Mouse (Mus musculus): ENCODE measurements around the gene Arl8a.
"Not testable (repeated sequence)": the region's sequence is repeated elsewhere in the genome, so short reads cannot be mapped to it uniquely, and the experiment has no call there.

Gene Arl8a

DNA sequence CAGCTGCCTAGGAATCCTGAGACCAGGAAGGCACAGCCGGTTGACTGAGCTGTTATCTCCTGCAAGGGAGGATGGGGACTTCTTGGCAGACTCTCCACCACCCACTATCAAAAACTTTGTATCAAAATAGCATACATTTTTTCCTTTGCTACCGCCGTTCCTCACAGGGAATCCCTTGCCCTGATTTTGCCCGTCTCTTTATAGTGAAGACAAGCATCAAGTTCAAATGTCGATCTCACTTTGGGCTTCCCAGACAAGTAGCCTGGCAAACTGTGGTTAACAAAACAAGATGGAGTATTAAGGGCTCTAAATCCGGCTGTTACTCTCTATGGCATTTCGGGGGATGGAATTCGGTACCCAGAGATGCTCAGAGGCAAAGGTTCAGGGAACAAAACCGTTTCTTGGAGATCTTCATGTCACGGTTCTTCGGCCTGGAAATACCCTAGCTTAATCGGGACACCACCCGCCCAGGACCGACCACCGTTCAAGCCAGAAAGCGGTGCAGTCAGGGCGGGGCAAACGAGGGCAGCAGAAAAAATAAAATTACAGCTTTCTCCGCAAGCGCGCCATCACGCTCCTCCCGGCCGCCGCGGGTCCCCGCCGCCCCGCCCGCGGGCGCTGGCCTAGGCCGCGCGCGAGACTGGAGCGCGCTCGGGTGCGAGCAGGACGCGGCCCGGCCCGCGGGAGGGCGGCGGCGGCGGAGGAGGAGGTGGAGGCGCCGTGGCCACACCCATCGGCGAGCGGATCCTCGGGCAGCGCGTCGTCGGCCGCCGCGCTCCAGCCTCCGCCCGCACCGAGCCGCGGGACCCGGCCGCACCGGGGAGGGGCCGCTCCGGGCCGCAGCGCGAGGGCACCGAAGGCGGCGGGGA, at the start of gene Arl8a:
Arl8a (plus strand) TSS at position 748 of the 869 bp plus-strand sequence.
- DNase-seq (ENCODE audit: inconsistent age in 2 of 2, low spot score in 1 of 2): peak; percentile 92 to 94

DNA sequence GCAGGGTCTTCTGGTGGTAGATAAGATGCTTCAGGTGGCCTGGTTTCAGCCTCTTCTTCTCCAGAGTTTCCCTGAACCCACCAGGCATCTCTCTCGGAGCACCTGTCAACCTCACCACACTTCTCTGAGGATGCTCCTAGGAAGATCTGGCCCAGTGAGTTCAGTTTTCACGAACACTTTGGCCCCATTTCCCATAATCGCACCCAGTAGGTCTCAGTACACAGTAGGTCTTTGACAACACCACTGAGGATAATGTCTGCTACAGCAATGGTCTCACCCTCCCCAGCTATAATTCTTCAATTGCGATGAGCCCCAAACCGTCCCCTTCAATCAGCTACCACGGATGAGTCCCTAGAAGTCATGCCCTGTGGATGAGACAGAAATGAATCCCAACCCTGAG, 49.2 kb upstream of the Arl8a start:
- DNase-seq (ENCODE audit: inconsistent age in 2 of 2, low spot score in 1 of 2): no peak

DNA sequence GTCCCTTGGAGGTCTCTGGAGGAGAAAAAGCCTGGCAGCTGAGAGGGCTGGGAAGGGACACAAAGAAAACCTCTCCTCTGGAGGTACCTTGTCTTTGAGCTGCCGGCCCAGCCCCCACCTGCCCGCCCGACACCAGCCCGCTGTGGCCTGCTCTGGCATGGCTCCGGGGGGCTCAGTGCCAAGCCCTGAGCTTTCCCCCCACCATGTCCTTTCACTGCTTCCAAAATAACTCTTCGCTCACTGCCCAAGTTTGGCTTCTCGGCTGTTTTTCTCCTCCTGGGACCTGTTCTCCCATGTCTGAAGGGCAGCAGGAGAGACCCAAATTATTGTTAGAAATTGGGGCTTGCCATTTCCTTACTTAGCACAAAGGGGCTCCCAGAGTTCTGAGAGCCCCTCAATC, 48.2 kb upstream of the Arl8a start:
- DNase-seq (ENCODE audit: inconsistent age in 2 of 2, low spot score in 1 of 2): no peak

DNA sequence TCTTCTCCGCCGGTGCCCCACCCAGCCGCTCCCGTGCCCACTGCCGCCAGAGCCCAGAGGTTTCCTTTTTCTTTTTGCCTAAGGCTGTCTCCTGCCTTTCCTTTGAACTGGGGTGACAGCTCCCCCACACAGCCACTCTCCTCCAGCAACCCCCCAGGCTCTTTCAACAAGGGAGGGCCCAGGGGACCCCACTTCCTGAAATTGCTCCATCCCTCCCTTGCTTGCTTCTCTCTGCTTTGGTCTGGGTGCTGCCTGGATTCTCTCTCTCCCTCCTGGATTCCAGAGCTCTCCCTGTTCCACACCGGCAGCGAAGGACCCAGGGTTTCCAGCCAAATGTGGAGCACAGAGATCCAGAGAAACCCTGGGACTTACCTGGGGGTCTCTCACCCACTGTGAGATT, 46.2 kb upstream of the Arl8a start:
- no peak for DNase-seq (ENCODE audit: inconsistent age in 2 of 2, low spot score in 1 of 2)

DNA sequence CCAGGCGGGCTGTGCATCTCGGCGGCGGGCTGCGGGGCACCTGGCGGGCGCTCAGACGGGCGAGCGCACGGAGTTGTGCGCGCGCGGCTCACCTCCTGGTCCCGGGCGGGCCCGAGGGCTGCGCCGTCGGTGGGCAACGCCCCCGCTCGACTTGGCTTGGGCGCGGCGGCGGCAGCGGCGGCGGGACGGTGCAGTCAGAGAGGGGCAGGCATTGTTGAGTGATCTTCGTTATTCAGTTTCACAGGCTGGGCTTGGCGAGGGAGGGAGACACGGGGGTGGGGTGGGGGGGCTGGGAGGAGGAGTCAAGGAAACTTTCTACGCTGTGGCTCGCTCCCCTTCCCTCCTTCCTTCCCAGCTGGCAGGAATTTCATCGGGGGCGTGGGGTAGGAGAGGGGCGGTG, 41.5 kb upstream of the Arl8a start, which contains the start of gene Lgr6:
Lgr6 (minus strand) TSS at position 153 of the 400 bp plus-strand sequence.
- DNase-seq (ENCODE audit: inconsistent age in 2 of 2, low spot score in 1 of 2): no peak

DNA sequence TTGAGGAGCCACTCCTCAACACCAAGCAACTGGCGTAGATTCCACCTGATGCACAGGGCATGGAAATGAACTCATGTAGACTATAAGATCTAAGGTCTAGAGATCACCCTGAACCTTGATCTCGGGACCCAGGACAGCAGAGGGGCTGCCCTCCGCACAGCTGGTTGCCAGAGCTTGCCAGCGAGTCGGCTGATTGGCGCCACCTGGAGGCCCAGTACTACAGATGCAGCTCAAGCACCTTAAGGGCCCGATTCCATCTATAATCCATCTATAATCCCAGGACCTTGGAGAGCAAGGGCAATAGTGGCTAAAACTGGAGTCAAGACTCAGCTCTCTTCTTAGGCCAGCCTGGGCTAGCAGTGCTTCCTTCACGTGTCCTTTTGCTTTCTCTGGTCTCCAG, 40.7 kb upstream of the Arl8a start:
- DNase-seq (ENCODE audit: inconsistent age in 2 of 2, low spot score in 1 of 2): peak; percentile 59 to 85

DNA sequence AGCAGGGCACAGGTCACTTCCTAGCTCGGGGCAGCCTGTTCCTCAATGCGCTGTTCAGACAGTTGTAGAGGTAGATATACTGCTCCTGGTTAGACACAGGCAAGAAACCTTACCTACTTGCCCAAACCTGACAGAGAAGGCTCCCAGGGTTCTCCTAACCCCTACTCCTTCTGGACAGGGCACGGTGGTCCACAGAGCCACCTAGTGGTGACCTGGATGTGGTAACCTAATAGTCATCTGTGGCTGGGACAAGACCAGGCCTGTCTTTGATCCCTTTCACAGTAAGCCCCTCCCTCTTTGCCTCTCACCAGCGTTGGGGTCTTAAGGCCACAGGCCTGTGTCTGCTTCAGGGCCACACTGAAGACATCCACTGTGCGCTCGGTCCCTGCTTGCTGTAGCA, 38.0 kb upstream of the Arl8a start:
- peak in 1 of 2 experiments; percentile 64 for DNase-seq (ENCODE audit: inconsistent age in 2 of 2, low spot score in 1 of 2)

DNA sequence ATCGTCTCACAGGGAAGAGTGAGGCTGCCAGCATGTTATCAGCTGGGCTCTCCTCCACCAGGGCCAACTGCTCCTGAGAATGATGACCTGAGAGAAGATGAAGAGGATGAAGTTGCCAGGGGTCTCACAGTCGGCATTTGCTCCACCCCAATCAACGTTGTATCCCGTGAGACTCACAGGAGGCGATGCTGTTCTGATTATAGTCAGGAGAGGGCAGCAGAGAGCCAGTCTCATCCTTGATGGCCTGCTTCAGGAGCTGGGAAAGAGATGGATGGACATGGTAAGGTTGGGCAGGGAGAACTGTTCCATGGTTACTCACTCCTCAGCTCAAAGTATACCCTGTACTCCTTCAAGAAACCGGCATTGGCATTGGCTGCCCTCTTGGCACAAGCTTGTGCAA, 36.5 kb upstream of the Arl8a start:
- DNase-seq (ENCODE audit: inconsistent age in 2 of 2, low spot score in 1 of 2): peak; percentile 67 to 90

DNA sequence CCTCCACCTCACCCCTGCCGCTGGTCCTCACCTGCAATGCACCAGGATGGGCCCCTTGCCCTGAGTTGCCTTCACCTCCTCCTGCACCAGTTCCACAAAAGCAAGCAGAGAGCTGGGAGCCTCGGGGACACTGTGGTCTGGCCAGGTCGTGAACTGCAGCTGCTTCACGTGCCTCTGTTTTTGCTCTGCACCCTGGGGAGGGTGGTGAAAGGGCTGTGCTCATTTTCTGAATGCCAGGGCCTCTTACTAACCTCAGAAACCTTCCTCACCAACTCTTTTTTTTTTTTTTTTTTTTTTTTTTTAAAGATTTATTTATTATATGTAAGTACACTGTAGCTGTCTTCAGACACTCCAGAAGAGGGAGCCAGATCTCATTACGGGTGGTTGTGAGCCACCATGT, 35.4 kb upstream of the Arl8a start:
- not testable (repeated sequence) for DNase-seq (ENCODE audit: inconsistent age in 2 of 2, low spot score in 1 of 2)

DNA sequence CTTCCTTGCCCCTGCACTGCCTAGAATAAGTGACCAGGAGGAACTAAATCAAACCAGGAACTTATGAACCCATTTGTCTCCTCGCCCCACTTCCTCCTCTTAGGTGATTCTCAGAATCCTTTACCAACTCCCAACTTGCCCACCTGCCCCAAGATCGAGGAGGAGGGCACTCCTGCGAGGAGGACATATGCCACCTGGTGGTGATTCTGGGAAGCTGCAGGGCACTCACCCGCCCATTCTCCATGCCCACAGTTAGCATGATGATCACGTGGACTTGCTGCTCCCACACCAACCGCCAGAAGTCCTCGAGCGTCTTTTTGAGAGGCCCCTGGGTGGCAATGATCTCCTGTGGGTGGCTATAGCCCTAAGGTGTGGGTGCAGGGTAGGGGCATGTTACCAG, 34.0 kb upstream of the Arl8a start:
- peak; percentile 41 to 83 for DNase-seq (ENCODE audit: inconsistent age in 2 of 2, low spot score in 1 of 2)

DNA sequence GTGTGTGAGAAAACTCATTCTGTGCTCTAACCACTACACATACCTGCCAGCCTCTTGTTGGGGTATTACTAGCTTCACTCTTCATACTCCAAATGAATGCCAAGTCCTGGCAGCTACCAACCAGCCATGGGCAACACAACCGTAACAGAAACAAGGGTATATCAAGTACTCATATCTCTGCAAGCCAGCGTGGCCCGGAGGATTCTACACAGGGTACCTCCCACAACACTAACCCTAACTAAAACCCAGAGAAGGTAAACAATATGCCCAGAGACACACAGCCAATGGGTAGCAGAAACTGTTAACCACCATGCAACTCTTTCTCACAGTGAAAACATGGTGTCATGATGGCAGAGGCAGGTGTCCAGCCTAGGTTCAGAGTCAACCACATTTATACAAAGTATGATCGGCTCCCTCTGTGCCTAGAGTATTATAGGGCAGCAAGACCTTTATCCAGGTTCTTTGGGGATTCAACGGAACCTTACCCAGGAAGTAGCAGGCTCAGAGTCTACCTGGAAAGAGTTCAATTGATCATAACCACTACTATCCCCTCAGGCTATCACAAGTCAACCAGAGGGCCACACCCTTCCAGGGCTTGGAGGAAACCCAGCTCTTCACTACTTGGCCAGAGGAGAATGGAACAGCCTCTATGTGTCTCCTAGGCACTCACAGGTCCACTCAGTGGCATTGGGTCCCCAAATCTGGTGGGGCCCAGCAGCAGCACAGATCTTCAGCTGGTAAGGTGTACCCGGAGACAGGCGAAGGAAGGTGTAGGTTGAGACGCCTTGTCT, 21.9 kb upstream of the Arl8a start:
- no peak for DNase-seq (ENCODE audit: inconsistent age in 2 of 2, low spot score in 1 of 2)

DNA sequence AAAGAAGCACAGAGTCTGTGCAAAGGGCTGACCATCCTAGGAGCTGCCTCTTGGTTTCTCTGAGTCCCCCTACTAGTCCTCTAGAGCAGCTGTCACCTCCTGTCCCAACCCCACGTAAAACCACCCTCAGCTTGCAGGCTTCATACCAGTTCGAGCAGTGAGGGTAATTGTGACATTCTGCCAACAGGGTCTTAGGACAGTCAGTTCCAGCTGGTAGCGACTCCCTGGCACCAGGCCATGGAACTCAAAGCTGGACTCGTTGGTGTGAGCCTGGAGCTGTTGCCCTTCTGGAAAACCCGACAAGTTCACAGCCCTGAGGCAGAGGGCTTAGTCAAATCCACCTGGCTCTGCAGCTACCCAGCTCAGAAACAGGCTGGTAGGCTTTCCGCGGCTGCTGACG, 20.6 kb upstream of the Arl8a start:
- peak in 1 of 2 experiments; percentile 43 for DNase-seq (ENCODE audit: inconsistent age in 2 of 2, low spot score in 1 of 2)

DNA sequence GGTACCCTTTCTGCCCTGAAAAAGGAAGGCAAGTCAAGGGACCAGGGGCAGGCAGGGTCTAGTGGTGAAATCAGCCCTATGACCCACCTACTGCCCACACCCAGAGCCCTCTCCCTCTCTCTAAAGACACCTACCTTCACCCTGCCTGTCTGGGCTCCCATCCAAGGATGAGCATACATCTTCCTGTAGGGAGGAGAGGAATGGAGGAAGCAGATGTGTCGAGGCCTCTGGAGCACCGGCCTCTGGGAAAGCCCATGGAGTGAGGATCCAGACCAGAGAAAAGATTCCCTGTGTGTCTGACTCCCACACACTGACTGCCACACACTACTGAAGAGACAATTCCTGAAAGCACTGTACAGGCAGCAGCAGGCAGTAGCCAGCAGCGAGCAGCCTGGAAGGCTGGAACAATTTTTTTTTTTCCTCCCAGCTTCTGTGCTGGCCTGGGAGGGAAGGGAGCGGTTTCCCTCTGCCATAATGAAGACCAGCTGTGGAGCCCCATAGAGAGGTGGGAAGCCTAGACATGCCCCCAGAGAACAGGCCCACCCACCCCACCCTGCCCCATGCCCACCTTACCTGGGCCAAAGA, 20.1 kb upstream of the Arl8a start:
- no peak for DNase-seq (ENCODE audit: inconsistent age in 2 of 2, low spot score in 1 of 2)

DNA sequence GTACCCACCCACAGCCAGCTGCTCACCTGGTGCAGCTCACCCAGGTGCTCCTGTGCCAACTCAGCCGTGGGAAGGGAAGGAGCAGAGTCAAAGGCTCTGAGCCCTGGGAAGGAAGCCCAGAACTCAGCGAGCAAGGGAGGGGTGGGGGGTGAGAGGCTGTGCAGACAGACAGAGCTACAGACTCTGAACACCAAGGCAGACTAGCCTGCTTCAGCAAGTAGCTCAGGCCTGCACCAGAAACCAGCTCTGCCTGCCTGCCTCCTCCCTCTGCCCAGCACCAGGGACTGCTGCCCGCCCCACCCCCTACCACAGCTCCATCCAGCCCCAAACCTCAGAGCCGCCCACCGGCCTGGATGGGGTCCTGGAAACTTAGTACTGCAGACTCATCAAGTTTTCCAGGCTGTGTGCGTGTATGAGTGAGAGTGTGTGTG, 18.6 kb upstream of the Arl8a start:
- no peak for DNase-seq (ENCODE audit: inconsistent age in 2 of 2, low spot score in 1 of 2)

DNA sequence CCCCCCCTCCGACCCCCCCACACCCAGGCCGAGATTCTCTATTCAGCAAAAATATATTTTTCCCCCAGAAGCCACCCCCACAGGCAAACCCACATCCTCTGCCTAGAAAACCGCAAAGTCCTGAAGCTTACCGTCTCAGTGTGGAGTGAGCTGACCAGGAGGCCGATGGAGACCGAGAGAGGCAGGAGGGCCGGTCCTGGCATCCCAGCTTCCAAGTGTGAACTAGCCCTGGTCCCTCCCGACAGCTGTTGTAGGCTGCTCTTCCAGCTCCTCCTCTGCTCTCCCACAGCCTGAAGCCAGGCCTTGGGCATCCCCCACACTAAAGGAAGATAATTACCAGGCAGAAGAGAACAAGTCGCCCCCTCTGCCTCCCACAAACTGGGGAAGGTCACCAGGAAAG, 17.6 kb upstream of the Arl8a start:
- no peak for DNase-seq (ENCODE audit: inconsistent age in 2 of 2, low spot score in 1 of 2)

DNA sequence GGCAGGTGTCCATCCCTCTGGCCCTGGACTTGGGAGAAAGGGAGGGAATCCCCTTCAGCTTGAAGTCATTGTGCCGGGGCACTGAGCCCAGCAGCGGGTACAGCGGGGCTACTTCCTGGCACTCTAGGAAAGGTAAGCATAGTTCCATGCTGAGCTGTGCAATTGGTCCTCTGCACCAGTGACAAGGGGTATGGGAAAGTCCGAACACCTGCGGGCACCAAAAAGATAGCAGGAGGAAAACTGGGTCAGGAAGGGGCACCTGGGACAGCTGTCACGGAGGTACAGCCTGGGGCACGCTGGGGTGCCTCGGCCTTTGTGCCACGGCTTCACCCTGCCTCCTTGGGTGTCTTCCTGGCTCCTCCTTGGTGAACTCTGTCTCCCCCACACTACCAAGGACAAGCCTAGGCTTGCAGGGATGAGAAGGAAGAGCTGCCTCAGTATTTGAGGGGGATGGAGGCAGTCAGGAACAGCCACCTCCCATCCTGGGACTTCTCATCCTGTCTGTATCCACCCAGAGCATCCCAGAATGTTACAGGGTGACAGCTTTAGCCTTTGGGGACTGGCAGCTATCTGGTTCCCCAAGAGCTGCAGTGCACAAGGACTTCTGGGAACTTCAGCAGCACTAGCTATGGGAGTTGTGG, 17.0 kb upstream of the Arl8a start:
- no peak for DNase-seq (ENCODE audit: inconsistent age in 2 of 2, low spot score in 1 of 2)

DNA sequence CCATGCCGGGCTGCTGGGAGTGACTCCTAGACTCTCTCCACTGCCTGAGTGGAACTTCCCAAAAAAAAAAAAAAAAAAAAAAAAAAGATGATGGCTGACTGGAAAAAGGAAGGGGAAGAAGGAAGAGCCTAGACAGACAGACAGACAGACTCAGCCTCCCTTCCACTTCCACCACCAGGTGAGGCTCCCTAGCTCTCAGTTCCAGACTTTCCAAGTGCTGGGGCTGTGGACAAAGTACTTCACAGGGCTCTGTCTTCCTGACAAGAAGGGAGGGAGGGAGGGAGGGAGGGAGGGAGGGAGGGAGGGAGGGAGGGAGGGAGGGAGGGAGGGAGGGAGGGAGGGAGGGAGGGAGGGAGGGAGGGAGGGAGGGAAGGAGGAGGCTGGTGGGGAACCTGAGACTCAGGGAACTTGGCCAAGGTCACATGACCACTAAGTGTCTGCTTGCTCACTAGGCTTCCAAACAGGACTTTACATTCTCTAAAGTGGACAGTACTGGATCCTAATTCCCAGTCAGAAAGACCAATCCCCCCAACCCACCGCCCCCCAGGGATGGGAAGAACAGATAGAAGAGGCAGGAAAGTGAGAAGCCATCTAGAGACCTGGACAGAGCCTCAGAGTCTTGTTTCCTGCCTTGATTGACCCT, 16.1 kb upstream of the Arl8a start:
- DNase-seq (ENCODE audit: inconsistent age in 2 of 2, low spot score in 1 of 2): no peak

DNA sequence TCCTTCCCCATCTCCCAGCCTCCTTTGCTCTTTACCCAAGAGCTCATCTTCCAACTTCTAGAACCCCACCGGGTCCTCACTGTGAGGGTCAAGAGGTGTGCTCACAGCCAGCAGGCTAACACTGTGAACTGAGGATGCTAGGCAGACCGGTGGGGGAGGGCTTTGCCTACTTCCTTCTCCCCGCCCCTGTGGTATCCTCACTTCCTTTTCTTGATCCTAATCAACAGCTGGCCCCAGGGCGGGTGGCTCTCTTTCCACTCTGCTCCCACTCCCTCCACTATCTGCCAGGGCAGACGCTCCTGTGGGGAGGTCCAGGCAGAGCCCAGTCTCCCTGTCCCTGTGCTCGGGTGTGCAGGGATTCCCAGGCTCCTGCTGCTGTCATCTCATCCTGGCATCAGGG, 15.6 kb upstream of the Arl8a start:
- peak; percentile 35 to 61 for DNase-seq (ENCODE audit: inconsistent age in 2 of 2, low spot score in 1 of 2)

DNA sequence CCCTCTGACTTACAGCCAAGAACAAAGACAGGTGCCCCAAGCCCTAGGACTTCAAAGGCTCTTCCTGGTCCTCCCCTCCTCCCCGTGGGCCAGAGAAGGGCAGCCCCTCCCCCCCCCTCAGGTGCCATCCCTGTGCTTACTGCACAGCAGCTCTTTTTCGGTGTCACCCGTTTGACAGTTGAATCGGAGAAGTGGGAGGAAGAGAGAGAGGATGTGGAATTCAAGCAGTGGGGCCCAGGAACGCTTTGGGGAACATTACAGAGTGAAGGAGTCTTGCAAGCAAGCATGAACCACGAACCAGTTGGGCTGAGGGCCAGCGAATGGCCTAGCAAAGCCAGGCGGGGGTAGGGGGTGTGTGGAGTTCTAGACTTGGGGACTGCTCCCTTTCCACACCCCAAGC, 15.1 kb upstream of the Arl8a start:
- DNase-seq (ENCODE audit: inconsistent age in 2 of 2, low spot score in 1 of 2): no peak

DNA sequence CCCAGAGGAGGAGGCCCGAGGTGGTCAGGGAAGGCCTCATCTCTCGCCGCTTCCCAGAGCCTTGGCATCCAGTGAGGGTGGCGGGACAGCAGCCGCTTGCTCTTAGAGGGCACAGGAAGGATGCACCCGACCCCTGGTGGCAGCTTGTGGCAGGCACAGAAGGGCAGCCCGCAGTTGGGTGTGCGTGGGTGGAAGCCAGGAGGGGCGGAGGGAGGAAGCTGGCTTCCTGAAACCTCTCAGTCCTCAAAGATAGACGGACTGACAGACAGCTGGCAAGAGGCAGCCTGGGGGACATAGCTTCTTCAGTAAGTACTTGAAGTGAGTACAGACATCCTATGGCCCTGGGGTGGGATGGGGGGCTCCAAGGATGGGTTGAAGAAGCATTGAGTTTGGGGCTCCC, 14.2 kb upstream of the Arl8a start, which contains the start of gene Ptpn7:
Ptpn7 (plus strand) TSS at position 228 of the 400 bp plus-strand sequence.
- DNase-seq (ENCODE audit: inconsistent age in 2 of 2, low spot score in 1 of 2): peak; percentile 79 to 90

All from adrenal gland, adult (tissue).